Mouse (Mus musculus): ENCODE data around the gene Snf8.

Gene Snf8

DNA sequence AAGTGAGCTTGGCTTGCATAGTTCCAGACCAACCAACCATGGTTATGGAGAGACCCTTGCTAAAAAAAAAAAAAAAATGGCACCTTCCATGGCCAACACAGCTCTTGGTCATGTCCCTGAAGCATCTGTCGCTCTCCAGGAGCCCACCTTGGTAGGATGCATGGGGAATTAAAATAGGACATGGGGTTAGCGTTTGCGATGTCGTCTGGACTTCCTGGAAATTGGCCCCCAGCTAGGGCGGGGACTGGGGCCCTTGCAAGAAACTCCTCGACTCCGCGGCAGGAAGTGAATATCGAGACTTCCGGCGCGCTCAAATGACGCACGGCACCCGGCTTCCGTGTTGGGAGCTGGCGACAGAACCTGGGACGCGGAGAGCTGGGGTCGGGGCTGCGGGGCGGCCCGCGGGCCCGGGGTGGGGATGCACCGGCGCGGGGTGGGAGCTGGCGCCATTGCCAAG is at the start of gene Snf8:
TSS of gene Snf8 (plus strand) at position 290 of the 457 bp plus-strand sequence.
- peak; percentile 66 for DNase-seq (ENCODE audit: low read depth)

DNA sequence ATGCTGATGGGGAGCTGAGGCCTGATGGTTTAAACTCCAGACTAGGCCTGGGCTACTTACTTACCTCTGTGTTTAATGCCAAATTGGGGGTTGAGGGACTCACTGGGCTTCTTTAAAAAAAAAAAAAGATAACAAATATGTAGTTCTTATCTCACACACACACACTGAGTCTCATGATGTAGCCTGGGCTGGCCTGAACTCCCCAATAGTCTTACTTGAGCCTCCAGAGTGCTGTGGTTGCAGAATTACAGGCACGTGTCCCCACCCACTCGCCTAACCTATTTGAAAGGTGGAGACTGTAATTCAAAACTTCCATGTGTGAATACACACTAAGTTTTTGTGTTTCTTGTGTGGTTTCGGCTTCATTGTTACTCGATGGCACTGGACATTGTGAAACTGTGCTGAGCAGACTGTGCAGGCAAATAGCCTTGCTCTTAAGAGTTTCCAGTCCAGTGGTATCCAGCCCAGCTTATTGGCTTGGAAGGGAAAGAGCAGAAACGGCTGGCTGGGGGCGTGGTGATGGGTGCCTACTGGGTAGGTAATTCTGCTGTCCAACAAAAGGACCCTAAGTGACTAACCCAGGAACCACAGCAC is 46.7 kb upstream of the Snf8 start:
- no peak for DNase-seq (ENCODE audit: low read depth)

DNA sequence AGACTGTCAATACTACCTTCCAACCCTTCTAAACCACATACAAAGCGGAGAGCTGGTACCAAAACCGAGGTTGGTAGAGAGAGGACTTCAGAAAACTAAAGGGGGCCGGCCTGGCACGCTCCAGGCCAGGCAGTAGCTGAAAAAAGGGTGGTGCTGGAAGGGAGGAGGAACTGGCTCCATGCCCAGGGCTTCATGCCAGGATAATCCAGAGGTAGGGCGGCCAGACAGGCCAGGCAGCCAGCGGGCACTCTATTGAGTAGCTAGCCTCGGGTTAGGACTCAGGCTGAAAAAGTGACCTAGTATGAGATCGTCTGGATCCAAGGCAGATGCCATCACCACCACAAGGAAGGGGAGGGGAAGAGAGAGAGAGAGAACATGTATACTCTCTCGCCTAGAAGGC is 46.2 kb upstream of the Snf8 start:
- no peak for DNase-seq (ENCODE audit: low read depth)

DNA sequence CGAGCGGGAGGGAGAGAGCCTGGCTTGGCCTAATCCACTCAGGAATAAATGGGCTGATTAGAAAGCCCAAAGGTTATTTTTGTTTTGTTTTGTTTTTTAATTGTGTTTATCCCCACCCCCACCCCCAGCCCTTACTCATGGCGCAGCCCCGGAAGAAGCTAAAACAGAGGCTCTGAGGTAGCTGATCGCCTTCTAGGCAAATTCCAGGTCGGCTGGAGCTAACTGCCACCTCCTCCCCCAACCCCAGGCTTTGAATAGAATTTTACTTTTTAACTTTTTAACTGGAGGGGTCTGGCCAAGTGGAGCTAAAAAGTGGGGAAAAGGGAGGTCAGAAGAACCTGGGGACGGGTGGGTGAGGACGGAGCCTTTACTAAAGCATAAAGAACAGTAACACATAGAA is 44.8 kb upstream of the Snf8 start:
- no peak for DNase-seq (ENCODE audit: low read depth)

DNA sequence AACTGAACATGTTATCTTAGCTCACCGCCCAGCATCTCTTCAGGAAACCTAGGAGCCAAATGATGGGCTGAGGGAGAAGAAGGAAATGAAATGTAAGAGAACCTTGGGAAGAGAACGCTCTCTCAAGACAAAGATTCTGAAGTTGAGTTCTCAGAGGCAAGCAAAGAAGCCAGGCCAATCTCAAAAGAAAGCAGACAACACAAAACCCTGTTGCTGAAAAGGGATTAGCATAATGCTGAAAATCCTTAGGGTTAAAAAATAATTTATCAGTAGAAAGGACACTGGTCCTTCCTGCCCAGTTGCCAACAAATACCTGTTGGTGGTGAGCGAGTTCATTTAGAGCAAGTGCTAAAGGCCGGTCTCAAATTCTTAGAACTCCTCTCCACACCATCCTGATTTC is 44.3 kb upstream of the Snf8 start:
- no peak for DNase-seq (ENCODE audit: low read depth)

DNA sequence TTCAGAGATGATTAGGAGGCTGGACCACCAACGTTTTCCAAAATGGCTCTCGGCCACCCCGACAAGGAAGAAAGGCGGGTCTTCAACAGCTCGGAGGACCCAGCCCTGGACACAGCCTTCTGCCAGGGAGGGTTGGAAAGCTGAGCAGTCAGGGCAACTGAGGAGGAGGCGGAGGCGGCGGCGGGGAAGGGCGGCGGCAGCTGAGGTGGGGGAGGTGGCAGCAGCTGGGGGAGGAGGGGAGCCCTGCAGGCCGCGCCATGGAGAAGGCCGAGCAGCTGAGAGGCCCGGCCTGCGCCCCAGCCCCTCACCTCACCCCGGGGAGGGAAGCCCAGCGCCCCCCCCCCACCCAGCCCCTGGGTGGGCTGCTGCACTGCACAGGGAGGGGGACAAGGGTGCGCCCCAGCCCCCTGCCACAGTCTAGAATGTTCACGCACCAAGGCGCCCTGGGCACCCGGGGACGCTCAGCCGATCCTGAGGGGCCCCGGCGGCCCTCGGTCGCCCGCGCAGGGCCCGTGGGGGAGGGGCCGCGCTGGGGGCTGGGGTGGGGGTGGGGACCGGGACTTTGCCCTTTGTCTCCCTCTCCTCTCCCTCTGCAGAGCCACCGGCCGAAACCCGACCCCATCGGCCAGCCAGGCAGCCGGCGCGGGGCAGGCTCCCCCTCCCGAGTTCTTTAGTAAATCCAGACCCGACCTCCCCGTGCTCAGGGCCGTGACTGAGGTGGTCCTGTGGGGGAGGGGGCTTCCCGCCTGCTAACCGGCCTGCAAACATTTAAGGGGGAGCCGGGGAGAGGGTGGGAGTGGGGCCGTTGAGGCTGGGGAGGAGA is 43.6 kb upstream of the Snf8 start:
- DNase-seq (ENCODE audit: low read depth): no peak

DNA sequence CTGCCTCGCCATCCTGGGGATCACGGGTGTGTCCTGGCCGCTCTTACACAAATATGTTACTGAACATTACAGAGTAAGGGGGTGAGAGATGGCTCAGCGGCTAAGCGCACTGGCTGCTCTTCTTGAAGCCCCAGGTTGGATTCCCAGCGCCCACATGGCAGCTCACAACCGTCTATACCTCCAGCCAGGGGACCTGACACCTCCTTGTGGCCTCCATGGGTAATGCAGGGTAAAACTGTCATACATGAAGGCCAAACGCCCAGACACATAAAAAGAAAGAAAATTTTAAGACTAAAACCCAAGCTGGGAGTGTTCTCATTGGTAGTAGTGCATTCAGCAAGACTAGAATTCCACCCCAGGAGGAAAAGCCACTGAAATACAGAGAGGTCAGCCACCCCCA is 40.5 kb upstream of the Snf8 start:
- no peak for DNase-seq (ENCODE audit: low read depth)

DNA sequence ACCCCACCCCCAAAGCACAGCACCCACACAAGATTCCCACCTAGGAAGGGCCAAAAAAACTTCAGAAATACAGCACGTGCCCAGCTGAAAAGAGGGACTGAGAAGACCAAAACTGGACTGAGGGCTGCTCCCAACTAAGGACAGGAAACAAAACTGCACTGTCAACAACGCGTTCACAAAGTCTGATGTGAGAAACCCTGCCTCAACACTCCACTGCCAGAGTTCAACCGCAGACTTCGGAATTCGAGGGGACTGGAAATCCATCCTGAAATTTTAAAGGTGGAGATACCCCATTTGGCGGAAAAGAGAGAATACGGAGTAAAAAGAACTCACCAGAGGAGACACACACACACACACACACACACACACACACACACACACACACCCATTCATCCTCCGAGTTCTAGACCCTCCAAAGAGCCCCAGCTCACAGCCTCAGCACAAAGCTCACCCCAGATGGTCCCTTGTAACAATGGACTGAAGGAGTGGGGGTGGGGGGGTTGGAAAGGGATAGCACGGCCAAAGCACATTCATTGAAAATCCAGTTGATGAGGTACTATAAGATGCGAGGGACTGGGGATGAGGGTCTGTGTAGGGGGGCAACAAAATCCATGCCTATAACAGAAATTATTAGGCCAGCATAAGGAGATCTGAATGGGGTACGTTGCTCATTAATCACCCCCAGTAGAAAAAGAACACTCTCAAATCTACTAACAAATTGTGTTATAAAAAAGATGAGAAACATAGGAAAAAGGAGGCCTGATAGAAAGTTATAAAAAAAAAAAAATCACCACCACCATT is 31.4 kb upstream of the Snf8 start:
- DNase-seq (ENCODE audit: low read depth): no peak

DNA sequence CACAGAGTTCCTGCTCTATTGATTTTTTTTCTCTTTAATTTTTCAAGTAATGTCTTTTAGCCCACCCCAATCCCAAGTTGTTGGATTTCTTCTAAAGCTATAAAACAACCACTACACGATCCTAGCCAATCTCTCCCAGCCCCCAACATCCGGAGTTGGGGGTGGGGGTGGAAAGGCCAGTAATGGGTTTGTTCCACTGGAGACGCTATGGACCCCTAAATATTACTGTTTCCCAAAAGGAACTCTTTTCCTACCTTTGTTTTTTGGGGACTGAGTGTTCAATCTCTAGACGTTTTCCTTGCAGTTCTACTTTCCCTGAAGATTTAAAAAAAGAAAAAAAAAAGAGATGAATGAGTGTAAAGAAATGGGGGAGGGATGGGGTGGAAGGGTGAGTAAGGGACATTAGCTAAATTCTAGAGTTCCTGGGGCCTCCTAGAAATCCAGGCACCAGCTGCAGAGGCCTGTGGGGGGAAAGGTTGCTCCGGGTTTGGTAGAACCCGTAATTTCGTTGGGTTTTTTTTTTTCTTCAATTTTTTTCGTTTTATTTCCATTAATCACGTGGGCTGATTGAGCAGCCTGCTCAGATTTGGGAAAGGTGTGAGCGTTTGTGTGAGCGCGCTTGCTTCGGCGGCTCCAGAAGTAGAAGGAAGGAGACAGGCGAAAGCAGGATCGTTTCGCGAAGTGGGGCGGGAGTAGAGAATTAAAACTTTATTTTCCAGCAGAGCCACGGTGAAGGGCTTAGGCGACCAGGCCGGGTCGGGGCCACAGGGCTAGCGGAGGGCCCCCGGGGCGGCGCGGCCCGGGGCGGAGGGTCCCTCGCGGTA is 30.5 kb upstream of the Snf8 start:
- no peak for DNase-seq (ENCODE audit: low read depth)

DNA sequence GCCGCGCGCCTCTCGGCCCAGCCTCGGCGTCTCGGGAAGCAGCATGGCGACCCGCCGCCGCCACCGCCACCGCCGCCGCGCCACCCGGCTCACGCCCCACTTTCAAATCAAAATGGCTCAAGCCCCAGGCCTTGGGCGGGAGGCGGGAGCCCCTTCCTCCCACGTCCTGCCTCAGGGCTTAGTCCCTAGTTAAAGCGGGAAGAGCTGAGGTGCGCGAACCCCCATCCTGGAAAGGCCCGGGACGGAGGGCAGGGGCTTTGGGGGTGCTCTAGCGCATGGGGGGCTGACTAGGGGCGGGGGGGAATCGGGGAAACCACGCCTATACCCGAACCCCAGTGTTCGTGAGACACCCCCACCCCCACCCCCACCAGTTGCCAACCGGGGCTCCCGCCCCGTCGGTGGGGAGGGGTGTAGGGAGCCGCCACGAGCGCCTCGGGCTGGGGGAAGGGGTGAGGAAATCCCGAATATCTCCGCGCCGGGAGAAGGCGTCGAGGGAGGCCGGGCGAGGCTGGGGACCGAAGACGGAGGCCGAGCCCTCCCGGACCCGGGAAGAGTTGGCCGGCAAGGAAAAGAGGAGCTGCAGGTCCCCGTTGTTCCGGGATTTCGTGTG is 29.8 kb upstream of the Snf8 start:
- DNase-seq (ENCODE audit: low read depth): no peak

DNA sequence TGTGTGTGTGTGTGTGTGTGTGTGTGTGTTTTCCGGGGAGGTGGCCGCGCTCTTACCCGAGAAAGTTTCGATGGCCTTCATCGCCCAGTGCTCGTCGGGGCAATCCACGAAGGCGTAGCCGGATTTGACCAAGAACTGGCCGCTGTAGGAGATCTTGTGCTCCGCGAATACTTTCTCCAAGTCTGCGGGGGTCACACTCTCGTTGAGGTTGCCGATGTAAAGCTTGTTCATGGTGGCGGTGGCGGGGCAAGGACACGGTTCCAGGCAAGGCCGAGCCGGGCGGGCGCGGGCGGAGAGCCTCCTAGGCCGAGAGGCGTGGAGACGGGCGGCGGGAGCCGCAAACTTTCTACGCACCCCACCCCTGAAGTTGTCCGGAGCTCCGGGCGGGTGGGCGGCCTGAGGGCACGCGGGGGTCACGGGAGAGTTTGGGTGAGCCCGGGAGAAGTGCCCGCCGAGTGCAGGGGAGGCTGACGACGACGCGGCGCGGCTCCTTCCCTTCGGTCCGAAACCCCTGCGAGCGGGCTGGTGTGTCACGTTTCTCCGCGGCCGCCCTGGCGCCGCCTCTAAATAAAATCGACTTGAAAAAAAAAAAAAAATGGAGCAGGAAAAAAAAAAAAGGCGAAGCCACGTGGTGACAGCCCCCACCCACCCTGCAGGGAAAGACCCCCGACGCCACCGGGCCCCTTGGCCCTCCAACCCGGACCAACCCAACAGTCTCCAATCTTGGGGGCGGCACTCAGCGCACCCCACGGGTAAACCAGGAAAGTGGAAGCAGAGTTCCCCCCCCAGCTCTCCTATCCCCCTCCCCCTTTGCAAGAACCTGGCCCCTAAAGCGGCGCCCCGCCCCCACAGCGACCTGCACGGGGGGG is 29.0 kb upstream of the Snf8 start, which contains the start of gene Igf2bp1:
TSS of gene Igf2bp1 (minus strand) at position 538 of the 869 bp plus-strand sequence.
- DNase-seq (ENCODE audit: low read depth): no peak

DNA sequence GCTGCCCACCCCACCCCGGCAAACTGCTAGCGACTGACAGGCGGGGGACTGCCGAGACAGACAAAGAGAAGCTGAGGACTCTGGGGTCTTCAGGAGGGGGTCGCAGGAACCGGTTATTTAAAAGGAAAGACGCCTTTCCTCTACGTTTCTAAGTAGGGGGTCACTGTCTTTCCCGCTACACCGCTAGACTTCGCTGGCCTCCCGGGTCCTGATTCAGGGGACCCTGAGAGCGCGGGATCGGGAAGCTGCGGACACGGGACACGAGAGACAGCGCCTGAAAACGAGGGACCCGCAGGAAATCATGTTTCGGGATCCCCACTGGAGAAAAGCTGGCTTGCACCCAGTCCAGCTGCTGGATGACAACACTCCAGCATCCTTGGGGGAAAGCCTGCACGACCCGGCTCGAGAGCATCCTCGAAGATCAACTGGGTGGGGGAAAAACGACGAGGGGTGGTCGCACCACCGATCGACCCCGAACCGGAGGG is 28.3 kb upstream of the Snf8 start:
- no peak for DNase-seq (ENCODE audit: low read depth)

DNA sequence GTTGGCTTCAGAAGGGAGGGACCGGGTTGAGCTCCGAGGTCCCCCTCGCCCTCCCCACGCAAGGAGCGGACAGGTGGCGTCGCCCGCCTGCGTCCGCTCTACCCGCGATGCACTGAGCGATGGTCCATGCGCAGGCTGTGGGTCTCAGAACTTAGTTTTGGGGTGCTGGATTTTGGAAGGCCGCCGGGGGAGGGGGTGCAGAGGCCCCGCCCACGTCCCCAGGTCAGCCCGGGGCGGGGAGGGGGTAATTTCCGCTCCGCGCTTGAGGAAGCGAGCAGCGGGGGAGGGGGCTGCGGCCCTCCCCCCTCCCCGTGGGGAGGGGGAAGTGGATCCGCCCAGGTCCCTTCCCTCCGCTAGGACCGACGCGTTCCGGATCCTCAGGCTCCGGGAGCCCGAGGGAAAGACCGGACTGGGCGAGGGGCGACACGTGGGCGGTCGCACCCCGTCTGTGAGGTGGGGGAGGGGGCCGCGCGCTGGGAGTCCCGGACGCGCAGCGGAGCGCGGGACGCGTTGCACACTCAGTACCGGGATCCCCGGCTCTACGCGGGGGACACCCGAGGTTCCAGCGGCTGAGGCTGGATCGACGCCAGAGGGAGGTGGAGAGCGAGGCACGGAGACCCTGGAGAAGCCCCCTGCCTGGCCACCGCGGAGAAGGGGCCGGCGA is 27.7 kb upstream of the Snf8 start:
- DNase-seq (ENCODE audit: low read depth): no peak

DNA sequence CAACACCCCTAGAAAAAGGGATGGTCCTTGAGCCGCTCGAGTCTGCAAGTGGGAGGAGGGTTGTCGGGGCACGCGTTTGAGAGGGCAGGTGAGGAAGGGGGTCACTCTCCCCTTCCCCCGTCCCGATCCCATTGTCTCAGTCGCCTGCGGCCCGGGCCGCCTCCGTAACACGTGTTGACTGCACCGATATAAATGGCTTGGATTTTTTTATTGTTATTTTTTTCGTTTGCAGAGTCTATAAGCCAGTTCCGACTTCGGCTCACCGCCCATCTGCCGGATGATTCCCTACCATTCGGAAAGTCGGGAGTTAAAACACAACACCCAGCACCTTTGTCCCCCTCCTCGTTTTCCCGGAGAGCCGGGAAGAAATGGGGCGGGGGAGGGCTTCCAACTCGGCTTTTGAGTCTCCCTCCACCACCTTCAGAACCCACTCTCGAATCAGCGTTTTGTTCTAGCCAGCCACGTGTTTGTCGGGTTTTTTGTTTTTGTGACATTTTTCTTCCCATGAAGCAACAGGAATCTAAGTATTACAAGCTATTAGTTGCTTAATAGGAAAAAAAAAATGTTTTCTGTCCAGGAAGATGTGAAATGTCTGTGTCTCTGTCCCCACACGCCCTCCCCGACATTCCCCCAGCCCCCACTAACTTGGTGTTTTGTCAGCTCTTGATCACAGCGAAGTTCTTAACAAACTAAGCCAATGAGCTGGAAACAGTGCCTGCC is 27.0 kb upstream of the Snf8 start:
- no peak for DNase-seq (ENCODE audit: low read depth)

DNA sequence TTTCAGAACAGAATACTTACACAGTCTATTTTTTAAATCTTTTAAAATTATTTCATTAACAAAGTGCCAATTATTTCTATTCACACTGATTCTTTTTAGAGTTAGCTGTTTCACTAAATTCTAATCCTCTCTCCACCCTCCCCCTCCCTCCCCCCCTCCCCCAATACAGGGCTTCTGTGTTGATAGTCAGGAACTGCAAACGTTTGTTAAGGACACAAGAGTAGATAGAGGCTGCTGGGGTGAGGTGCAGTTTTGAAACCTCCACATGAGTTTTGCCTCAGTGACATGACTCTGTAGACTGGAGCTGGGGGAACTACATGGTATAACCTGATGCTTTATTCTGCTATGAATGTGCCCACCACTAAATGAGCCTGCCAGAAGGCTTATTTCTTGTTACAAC is 25.9 kb upstream of the Snf8 start:
- no peak for DNase-seq (ENCODE audit: low read depth)

DNA sequence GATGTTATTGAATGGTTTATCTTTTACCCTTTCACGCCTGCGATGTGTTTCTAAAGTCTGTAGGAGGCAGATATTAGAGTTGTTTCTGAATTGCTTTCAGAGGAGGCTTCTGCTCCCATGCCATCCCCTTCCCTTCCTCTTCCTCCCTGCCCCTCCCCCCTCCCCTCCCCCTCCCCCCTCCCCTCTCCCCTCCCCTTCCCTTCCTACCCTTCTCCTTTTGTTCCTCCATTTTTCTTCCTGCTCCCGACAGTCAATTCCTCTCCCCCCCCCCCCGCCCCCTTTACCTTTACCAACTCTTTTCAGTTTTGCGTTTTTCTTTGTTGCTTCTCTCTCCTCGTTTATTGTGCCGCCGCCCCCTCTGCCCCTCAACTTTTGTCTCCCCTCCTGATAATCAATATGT is 22.7 kb upstream of the Snf8 start:
- DNase-seq (ENCODE audit: low read depth): no peak

DNA sequence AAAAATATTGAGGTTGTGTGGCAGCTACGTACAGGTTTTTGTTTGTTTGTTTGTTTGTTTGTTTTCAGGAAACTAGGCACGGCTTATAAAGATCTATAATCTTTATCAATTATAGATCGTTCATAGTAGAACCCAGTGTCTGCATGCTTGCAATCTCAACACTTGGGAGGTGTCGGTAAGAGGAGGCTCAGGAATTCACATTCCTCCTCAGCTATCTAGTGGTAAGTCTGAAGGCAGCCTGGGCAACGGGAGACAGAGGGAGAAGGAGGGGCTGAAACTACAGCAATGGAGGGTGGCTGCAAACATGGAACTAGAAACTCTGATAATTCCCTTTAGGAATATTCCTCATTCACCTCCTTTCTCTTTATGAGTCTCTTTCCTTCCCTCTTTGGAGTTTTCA is 19.3 kb upstream of the Snf8 start:
- DNase-seq (ENCODE audit: low read depth): no peak

DNA sequence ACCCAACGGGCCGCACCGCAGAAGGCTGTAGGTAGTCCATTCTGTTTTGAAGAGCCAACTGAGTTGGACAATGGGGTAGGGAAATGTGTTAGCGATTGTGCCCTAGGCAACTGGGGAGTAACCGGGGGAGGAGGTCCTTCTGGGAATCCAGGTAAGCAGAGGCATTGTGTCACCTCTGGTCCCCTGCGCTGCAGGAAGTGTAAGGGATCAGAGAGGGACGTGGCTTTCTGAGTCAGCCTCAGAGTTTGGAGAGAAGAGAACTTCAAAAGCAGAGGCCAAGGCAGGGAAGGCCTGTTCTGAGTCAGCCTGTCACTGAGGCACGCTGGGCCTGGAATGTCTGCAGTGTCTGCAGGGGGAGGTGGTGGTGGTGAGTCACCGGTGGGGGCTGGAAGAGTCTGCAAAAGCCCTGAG is 16.7 kb upstream of the Snf8 start:
- peak; percentile 70 for DNase-seq (ENCODE audit: low read depth)

DNA sequence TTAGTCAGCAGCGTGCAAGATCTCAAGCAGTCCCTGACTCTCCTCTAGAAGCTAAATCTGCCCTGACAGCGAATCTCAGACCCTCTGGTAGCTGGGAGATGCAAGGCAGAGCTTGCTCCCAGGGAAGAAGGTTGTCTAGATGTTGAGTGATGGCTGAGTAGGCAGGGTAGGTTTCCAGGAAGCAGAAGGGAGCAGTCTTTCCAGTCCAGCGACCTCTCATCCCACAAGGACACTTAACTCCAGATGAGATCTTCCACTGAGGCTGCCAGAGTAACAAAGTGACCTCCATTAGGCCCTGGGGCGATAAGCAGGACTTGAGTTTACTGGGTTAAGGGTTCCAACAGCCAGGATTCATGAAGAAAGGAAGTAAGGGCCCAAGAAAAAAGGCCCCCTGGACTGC is 14.1 kb upstream of the Snf8 start:
- DNase-seq (ENCODE audit: low read depth): no peak
